In the genomic region with DNA sequence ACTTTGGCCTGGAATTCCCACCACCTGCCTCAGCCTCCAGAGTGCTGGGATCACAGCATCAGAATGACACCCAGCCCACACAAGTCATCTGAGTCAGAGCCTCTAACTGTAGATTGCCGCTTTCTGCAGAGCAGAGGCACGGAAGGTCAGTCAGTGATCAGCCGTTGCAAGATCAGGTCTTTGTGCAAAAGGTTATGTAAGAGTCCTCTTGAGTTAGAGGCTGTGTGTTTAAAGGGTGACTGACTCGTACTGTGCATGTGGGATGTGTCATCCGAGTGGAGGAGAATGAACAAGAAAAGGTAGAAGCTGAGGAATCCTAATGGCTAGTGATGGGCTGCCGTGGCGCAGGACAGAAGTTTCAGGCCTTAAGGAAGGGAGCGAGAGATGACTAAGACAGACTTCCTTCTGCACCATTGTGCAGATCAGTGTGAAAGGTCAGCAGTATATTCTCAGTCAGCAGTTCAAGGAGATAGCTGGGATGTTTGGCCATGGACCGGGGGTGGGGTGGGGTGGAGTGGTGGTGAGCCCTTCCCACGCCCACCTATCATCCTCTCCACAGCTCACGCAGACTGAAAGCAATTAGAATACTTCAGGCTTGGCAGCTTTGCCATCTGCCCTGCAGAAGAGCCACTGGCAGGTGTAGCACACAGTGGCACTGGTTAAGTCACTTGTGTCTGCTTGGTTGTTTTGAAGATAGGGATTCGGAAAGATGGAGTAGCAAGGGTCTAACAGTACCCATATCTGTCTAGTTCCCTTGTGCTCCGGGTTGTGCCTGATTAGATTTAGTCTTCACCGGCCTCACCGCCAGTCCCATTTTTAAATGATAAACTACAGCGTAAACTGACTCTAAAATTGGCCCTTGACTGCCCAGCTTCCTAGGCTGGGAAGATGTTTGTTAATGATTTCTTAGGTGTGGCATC, we compare ENCODE assay signal across 10 mouse cellular contexts. TPM values are rescaled to one million over a fixed set of nuclear protein-coding genes. Genes with fewer than 3 reads are reported as not detected.
DNase-seq lines count a peak whose midpoint lies in the region; ATAC-seq and TF ChIP-seq lines count a peak whose summit lies in the region.
"Had no signal": no experiment of that assay in that cellular context is flagged by ENCODE, and none has a peak within 500 bp of the region (broad histone marks: within the 10 kb centered on the region; RNA-seq: fewer than 3 reads in every experiment).

No protein-coding gene starts in this region.

- WGBS in intestine, embryonic 14.5 days = 67% methylated on average over 16 of the region's 16 CpGs
- WGBS in liver, postnatal 0 days (ENCODE audit: insufficient replicate concordance) = 47% methylated on average over 16 of the region's 16 CpGs
- 84% methylated on average over 16 of the region's 16 CpGs for WGBS in forebrain, embryonic 13.5 days

- no peaks in the 10 kb centered on the region for H3K9me3 ChIP-seq in MEL (replicated peaks; ENCODE audit: insufficient read depth, low read length)
- H3K9me3 ChIP-seq in intestine, embryonic 14.5 days (ENCODE audit: control insufficient read depth, low read length) = no peaks in the 10 kb centered on the region
- H3K9me3 ChIP-seq in liver, postnatal 0 days (ENCODE audit: low read length) = no peaks in the 10 kb centered on the region
- H3K9me3 ChIP-seq in forebrain, embryonic 13.5 days (replicated peaks) = no peaks in the 10 kb centered on the region

- TF ChIP-seq POLR2A in MEL (IDR thresholded peaks at IDR 0.05; ENCODE audit: control insufficient read depth in 1 of 2, insufficient read depth in 1 of 2, low read depth in 1 of 2, low read length in 2 of 2, poor library complexity in 1 of 2) = no peak

- ATAC-seq in frontal cortex, adult (ENCODE audit: low TSS enrichment) = peak; percentile 38; the same call in 1 of the 2 replicates
- 0 out of 2 replicates have a peak, but pooled peaks have one; percentile 23 for ATAC-seq in intestine, embryonic 14.5 days (replicated peaks; ENCODE audit: low FRiP score, low TSS enrichment, low read depth)
- ATAC-seq in liver, postnatal 0 days = peak; percentile 71
- no peak for ATAC-seq in forebrain, embryonic 13.5 days
- ATAC-seq: forebrain, postnatal 0 days had no signal

- no peak overlapping the region for H3K27ac ChIP-seq in MEL (ENCODE audit: control insufficient read depth, low read depth, low read length)
- H3K27ac ChIP-seq in intestine, embryonic 14.5 days (ENCODE audit: low read depth) = no peak overlapping the region
- no peak overlapping the region; the same call in 1 of the 2 replicates for H3K27ac ChIP-seq in liver, postnatal 0 days (ENCODE audit: low read depth)
- no peak overlapping the region for H3K27ac ChIP-seq in forebrain, embryonic 13.5 days

- no peak overlapping the region for H3K9ac ChIP-seq in MEL (ENCODE audit: control insufficient read depth, low read depth, low read length, poor library complexity, severe bottlenecking)
- H3K9ac ChIP-seq in intestine, embryonic 14.5 days (ENCODE audit: low read length) = no peak overlapping the region
- 0 out of 2 replicates have a peak overlapping the region, but pooled peaks have one; percentile 21 for H3K9ac ChIP-seq in liver, postnatal 0 days (replicated peaks)
- no peak overlapping the region for H3K9ac ChIP-seq in forebrain, embryonic 13.5 days
- H3K9ac ChIP-seq: forebrain, postnatal 0 days had no signal

- H3K4me3 ChIP-seq in MEL (ENCODE audit: control insufficient read depth in 1 of 2, insufficient read depth in 1 of 2, low read depth in 2 of 2, low read length in 2 of 2) = no peak overlapping the region
- no peak overlapping the region for H3K4me3 ChIP-seq in intestine, embryonic 14.5 days (ENCODE audit: low read depth, low read length)
- H3K4me3 ChIP-seq in liver, postnatal 0 days (ENCODE audit: low read depth, low read length) = no peak overlapping the region
- H3K4me3 ChIP-seq in forebrain, embryonic 13.5 days = no peak overlapping the region

- no peak for TF ChIP-seq RAD21 in MEL (IDR thresholded peaks at IDR 0.05; ENCODE audit: low read depth, low read length)

- no peaks in the 10 kb centered on the region for H3K27me3 ChIP-seq in MEL (ENCODE audit: control insufficient read depth in 1 of 2, insufficient read depth in 2 of 2, low read length in 2 of 2)
- no peaks in the 10 kb centered on the region for H3K27me3 ChIP-seq in intestine, embryonic 14.5 days (replicated peaks; ENCODE audit: control insufficient read depth, insufficient read depth, low read length)
- H3K27me3 ChIP-seq in liver, postnatal 0 days (ENCODE audit: insufficient read depth, low read length) = no peaks in the 10 kb centered on the region
- no peaks in the 10 kb centered on the region for H3K27me3 ChIP-seq in forebrain, embryonic 13.5 days

- no peak overlapping the region for H3K4me2 ChIP-seq in intestine, embryonic 14.5 days (ENCODE audit: low read length)
- no peak overlapping the region for H3K4me2 ChIP-seq in liver, postnatal 0 days (ENCODE audit: low read depth, low read length)
- H3K4me2 ChIP-seq in forebrain, embryonic 13.5 days = no peak overlapping the region

- no peaks in the 10 kb centered on the region for H3K79me2 ChIP-seq in MEL (ENCODE audit: control insufficient read depth, insufficient read depth, low read length, poor library complexity)

- peaks cover 2 to 6% of the 10 kb centered on the region in 2 experiments; a peak in 2 of 4 replicates for H3K4me1 ChIP-seq in MEL (ENCODE audit: control insufficient read depth in 1 of 2, insufficient read depth in 2 of 2, low read length in 2 of 2)
- no peaks in the 10 kb centered on the region for H3K4me1 ChIP-seq in intestine, embryonic 14.5 days (replicated peaks; ENCODE audit: control insufficient read depth, insufficient read depth, low read length)
- peaks cover 13% of the 10 kb centered on the region for H3K4me1 ChIP-seq in liver, postnatal 0 days (ENCODE audit: insufficient read depth)
- H3K4me1 ChIP-seq in forebrain, embryonic 13.5 days = no peaks in the 10 kb centered on the region

- TF ChIP-seq EP300 in MEL (IDR thresholded peaks at IDR 0.05; ENCODE audit: low read depth in 1 of 2, low read length in 2 of 2) = peak in 1 of 2 experiments; percentile 18; a peak in 1 of 4 replicates
- no peak for TF ChIP-seq EP300 in liver, postnatal 0 days (IDR thresholded peaks at IDR 0.05; ENCODE audit: low read depth)

- no peak for DNase-seq in frontal cortex, postnatal 14 days (ENCODE audit: low spot score in 2 of 2)
- DNase-seq in MEL (ENCODE audit: low read depth, low spot score) = no peak
- no peak for DNase-seq in intestine, embryonic 14.5 days (ENCODE audit: low spot score)
- no peak for DNase-seq in liver, postnatal 0 days
- DNase-seq in urinary bladder, adult 2 months (ENCODE audit: low spot score) = no peak
- DNase-seq in embryo, embryonic 10.5 days (ENCODE audit: low spot score) = no peak
- DNase-seq: forebrain, postnatal 0 days; retina, postnatal 1 day had no signal

- no peak for TF ChIP-seq CTCF in MEL (IDR thresholded peaks at IDR 0.05 in 2 of 3, conservative IDR thresholded peaks at IDR 0.05 in 1 of 3; ENCODE audit: control insufficient read depth in 1 of 3, insufficient read depth in 1 of 3, low read depth in 2 of 3, low read length in 3 of 3, poor library complexity in 1 of 3, severe bottlenecking in 1 of 3)
- no peak for TF ChIP-seq CTCF in liver, postnatal 0 days (IDR thresholded peaks at IDR 0.05; ENCODE audit: low read depth)

- 0 out of 4 replicates have a peak, but pooled peaks cover 0 to under 1% of the 10 kb centered on the region in 2 experiments for H3K36me3 ChIP-seq in MEL (ENCODE audit: control insufficient read depth in 1 of 2, insufficient read depth in 2 of 2, low read length in 2 of 2)
- H3K36me3 ChIP-seq in intestine, embryonic 14.5 days (ENCODE audit: control insufficient read depth, insufficient read depth, low read length) = peaks cover 14% of the 10 kb centered on the region
- H3K36me3 ChIP-seq in liver, postnatal 0 days (replicated peaks; ENCODE audit: insufficient read depth, low read length) = peaks cover 6% of the 10 kb centered on the region
- peaks cover 21% of the 10 kb centered on the region for H3K36me3 ChIP-seq in forebrain, embryonic 13.5 days (ENCODE audit: poor library complexity, severe bottlenecking)

TF ChIP-seq in MEL, 35 proteins besides CTCF, POLR2A, EP300 and RAD21:
- TF ChIP-seq CHD2 (IDR thresholded peaks at IDR 0.05; ENCODE audit: low read length) (no peak), GATA1 (IDR thresholded peaks at IDR 0.05; ENCODE audit: low read depth, low read length) (0 out of 2 replicates have a peak, but pooled peaks have one; percentile 4)

RNA-seq across cellular contexts. Expression of gene Ptp4a2, which starts 44.3 kb away (rescaled TPM):
- total RNA-seq in MEL (2012; rRNA removed) = 119 and 124 TPM in 2 replicates
- 100 to 1,000 TPM; 118 to 619 TPM for polyA plus RNA-seq in MEL (2012; ENCODE audit: insufficient read depth in 1 of 2, insufficient read length in 2 of 2, low read depth in 1 of 2, low replicate concordance in 2 of 2, missing spikeins in 1 of 2)
- 276 and 279 TPM in 2 replicates for polyA plus RNA-seq in intestine, embryonic 14.5 days (2014; fragmentation: Nextera tagmentation; extraction: Ambion mirVana)
- 198 and 205 TPM in 2 replicates for polyA plus RNA-seq in liver, postnatal 0 days (2015; fragmentation: Nextera tagmentation; extraction: Ambion mirVana)
- polyA plus RNA-seq in urinary bladder, adult 2 months (2012; rRNA removed) = 121 and 139 TPM in 2 replicates
- 358 and 389 TPM in 2 replicates for polyA plus RNA-seq in forebrain, embryonic 13.5 days (2015; fragmentation: Nextera tagmentation; extraction: Ambion mirVana)
